Mouse (Mus musculus) myocyte (in vitro differentiated cells): ENCODE data around the gene Rars. TPM values are rescaled to one million over a fixed set of nuclear protein-coding genes. Genes with fewer than 3 reads are reported as not detected.

Experiments used
- H3K27me3 ChIP-seq: one replicate; pipeline ENCODE4 v1.6.1; 2011; ENCODE audit not compliant: control insufficient read depth, insufficient read depth, insufficient read length
- H3K36me3 ChIP-seq: one replicate; pipeline ENCODE4 v1.6.1; 2011; ENCODE audit not compliant: control insufficient read depth, insufficient read depth
- H3K4me2 ChIP-seq: one replicate; pipeline ENCODE4 v1.6.1; 2011; ENCODE audit warnings: low read depth, control low read depth
- H3K4me3 ChIP-seq: one replicate; pipeline ENCODE4 v1.5.1; 2011; ENCODE audit warnings: mild to moderate bottlenecking, control low read depth, moderate library complexity
- H3K79me2 ChIP-seq: one replicate; pipeline ENCODE4 v1.6.1; 2011; ENCODE audit not compliant: control insufficient read depth, insufficient read depth
- H3ac ChIP-seq: one replicate; pipeline ENCODE4 v1.6.1; 2011; ENCODE audit not compliant: control insufficient read depth, insufficient read length
- CEBPB ChIP-seq: IDR thresholded peaks from 2 replicates; pipeline ENCODE4 v1.6.1; 2011; ENCODE audit warnings: mild to moderate bottlenecking, moderate library complexity; ENCODE audit not compliant: poor library complexity, insufficient read depth, severe bottlenecking
- E2F4 ChIP-seq: IDR thresholded peaks from one replicate; pipeline ENCODE4 v1.6.1; 2011; ENCODE audit warnings: mild to moderate bottlenecking, control low read depth, moderate library complexity; ENCODE audit not compliant: insufficient read depth
- MAX ChIP-seq: IDR thresholded peaks from one replicate; pipeline ENCODE4 v1.6.1; 2011; ENCODE audit warnings: low read depth, mild to moderate bottlenecking, control low read depth
- MYOD1 ChIP-seq, 3 experiments: IDR thresholded peaks; one replicate each; pipeline ENCODE4 v1.6.1; 2011; ENCODE audit warnings: control low read depth in 2 of 3, low read depth in 2 of 3, mild to moderate bottlenecking in 2 of 3, moderate library complexity in 1 of 3; ENCODE audit not compliant: insufficient read length in 2 of 3, control insufficient read depth in 1 of 3
- MYOG ChIP-seq, 3 experiments: IDR thresholded peaks; one replicate each; pipeline ENCODE4 v1.6.1; 2011; ENCODE audit warnings: control low read depth in 2 of 3, low read depth in 2 of 3, mild to moderate bottlenecking in 2 of 3; ENCODE audit not compliant: insufficient read length in 2 of 3, control insufficient read depth in 1 of 3, insufficient read depth in 1 of 3
- POLR2A ChIP-seq: IDR thresholded peaks from one replicate; pipeline ENCODE4 v1.6.1; 2011; ENCODE audit warnings: low read depth, mild to moderate bottlenecking, control low read depth, moderate library complexity; ENCODE audit not compliant: insufficient read length
- POLR2AphosphoS2 ChIP-seq: IDR thresholded peaks from one replicate; pipeline ENCODE4 v1.6.1; 2011; ENCODE audit warnings: low read depth, control low read depth; ENCODE audit not compliant: insufficient read length
- REST ChIP-seq: IDR thresholded peaks from one replicate; pipeline ENCODE4 v1.6.1; 2011; ENCODE audit warnings: mild to moderate bottlenecking, control low read depth, moderate library complexity; ENCODE audit not compliant: insufficient read depth, insufficient read length
- SRF ChIP-seq: IDR thresholded peaks from one replicate; pipeline ENCODE4 v1.6.1; 2011; ENCODE audit warnings: low read depth; ENCODE audit not compliant: control insufficient read depth, insufficient read length
- TCF12 ChIP-seq: IDR thresholded peaks from one replicate; pipeline ENCODE4 v1.6.1; 2011; ENCODE audit warnings: mild to moderate bottlenecking, control low read depth; ENCODE audit not compliant: poor library complexity, insufficient read depth, severe bottlenecking
- TCF3 ChIP-seq: IDR thresholded peaks from one replicate; pipeline ENCODE4 v1.6.1; 2011; ENCODE audit warnings: low read depth, control low read depth; ENCODE audit not compliant: insufficient read length
- USF1 ChIP-seq: IDR thresholded peaks from one replicate; pipeline ENCODE4 v1.6.1; 2011; ENCODE audit warnings: low read depth, mild to moderate bottlenecking, control low read depth, moderate library complexity
- polyA plus RNA-seq: library from polyadenylated mRNA; unstranded; fragments of >200 nt; fragmentation: generic; extraction: Trizol; gene quantifications from one replicate; pipeline ENCODE4 v1.2.1, GENCODE M21; 2012; ENCODE audit warnings: missing spikeins

The Rars gene
- polyA plus RNA-seq, 1 experiment = 112 TPM

GRCm38 (mm10) chr11:35827714-35828113, 6.6 kb downstream of the Rars start:
- H3K27me3 ChIP-seq = no peaks in the 10 kb centered on the region
- TF ChIP-seq MYOG (IDR thresholded peaks at IDR 0.05; ENCODE audit: control insufficient read depth in 1 of 3, insufficient read depth in 1 of 3, insufficient read length in 2 of 3, low read depth in 2 of 3) (no peak), USF1 (no peak), E2F4 (no peak), CEBPB (no peak), MAX (no peak), MYOD1 (IDR thresholded peaks at IDR 0.05; ENCODE audit: control insufficient read depth in 1 of 3, insufficient read length in 2 of 3, low read depth in 2 of 3) (no peak)

GRCm38 (mm10) chr11:35816316-35816715, 18.0 kb downstream of the Rars start:
- Histone ChIP-seq H3K4me2 (no peak overlapping the region), H3ac (no peak overlapping the region), H3K27me3 (no peaks in the 10 kb centered on the region), H3K79me2 (no peaks in the 10 kb centered on the region), H3K4me3 (no peak overlapping the region), H3K36me3 (peaks cover 98% of the 10 kb centered on the region)
- peak; percentile 25 for TF ChIP-seq POLR2A
- TF ChIP-seq USF1 = no peak
- TF ChIP-seq E2F4 = no peak
- no peak for TF ChIP-seq MAX
- TF ChIP-seq TCF12 = no peak
- no peak for TF ChIP-seq MYOG (IDR thresholded peaks at IDR 0.05; ENCODE audit: control insufficient read depth in 1 of 3, insufficient read depth in 1 of 3, insufficient read length in 2 of 3, low read depth in 2 of 3)
- no peak for TF ChIP-seq MYOD1 (IDR thresholded peaks at IDR 0.05; ENCODE audit: control insufficient read depth in 1 of 3, insufficient read length in 2 of 3, low read depth in 2 of 3)
- TF ChIP-seq POLR2AphosphoS2 = peak; percentile 57
- no peak for TF ChIP-seq CEBPB
- no peak for TF ChIP-seq TCF3
- no peak for TF ChIP-seq SRF
- no peak for TF ChIP-seq REST

More at GRCm38 (mm10) chr11:35827714-35828113, 6.6 kb downstream of the Rars start:
- Histone ChIP-seq H3K36me3 (peaks cover 77% of the 10 kb centered on the region), H3K79me2 (peaks cover 33% of the 10 kb centered on the region), H3K4me2 (no peak overlapping the region), H3ac (no peak overlapping the region), H3K4me3 (no peak overlapping the region)

GRCm38 (mm10) chr11:35811458-35811857, 22.8 kb downstream of the Rars start:
- no peak overlapping the region for H3K4me3 ChIP-seq
- H3ac ChIP-seq = no peak overlapping the region
- no peaks in the 10 kb centered on the region for H3K79me2 ChIP-seq
- TF ChIP-seq REST = no peak
- no peak for TF ChIP-seq POLR2AphosphoS2
- TF ChIP-seq SRF = no peak
- TF ChIP-seq MYOG (IDR thresholded peaks at IDR 0.05; ENCODE audit: control insufficient read depth in 1 of 3, insufficient read depth in 1 of 3, insufficient read length in 2 of 3, low read depth in 2 of 3) = no peak
- TF ChIP-seq POLR2A = no peak
- TF ChIP-seq MYOD1 (IDR thresholded peaks at IDR 0.05; ENCODE audit: control insufficient read depth in 1 of 3, insufficient read length in 2 of 3, low read depth in 2 of 3) = no peak
- TF ChIP-seq MAX = no peak
- no peak for TF ChIP-seq E2F4
- TF ChIP-seq USF1 = no peak
- no peak for TF ChIP-seq TCF12
- TF ChIP-seq CEBPB = no peak
- TF ChIP-seq TCF3 = no peak
- no peak overlapping the region for H3K4me2 ChIP-seq
- H3K36me3 ChIP-seq = peaks cover 83% of the 10 kb centered on the region
- H3K27me3 ChIP-seq = no peaks in the 10 kb centered on the region

- Histone ChIP-seq H3K27me3 (no peaks in the 10 kb centered on the region), H3K79me2 (no peaks in the 10 kb centered on the region), H3ac (no peak overlapping the region), H3K4me3 (no peak overlapping the region), H3K4me2 (no peak overlapping the region), H3K36me3 (peaks cover 3% of the 10 kb centered on the region)
- TF ChIP-seq MYOG (IDR thresholded peaks at IDR 0.05; ENCODE audit: control insufficient read depth in 1 of 3, insufficient read depth in 1 of 3, insufficient read length in 2 of 3, low read depth in 2 of 3) (no peak), POLR2AphosphoS2 (no peak), TCF12 (no peak), REST (no peak), USF1 (no peak), POLR2A (no peak), MYOD1 (IDR thresholded peaks at IDR 0.05; ENCODE audit: control insufficient read depth in 1 of 3, insufficient read length in 2 of 3, low read depth in 2 of 3) (no peak), SRF (no peak), CEBPB (no peak), E2F4 (no peak), MAX (no peak), TCF3 (no peak)
These were observed 33.0 kb downstream of the Rars start for GRCm38 (mm10) chr11:35801332-35801731.

GRCm38 (mm10) chr11:35798874-35799273, 35.4 kb downstream of the Rars start, which contains the start of gene Fbll1:
Fbll1 (minus strand) TSS chr11:35798884.
- H3K79me2 ChIP-seq = no peaks in the 10 kb centered on the region
- H3K4me3 ChIP-seq = no peak within 1 kb of the TSS
- no peaks in the 10 kb centered on the region for H3K27me3 ChIP-seq
- TF ChIP-seq CEBPB = no peak
- TF ChIP-seq MYOG (IDR thresholded peaks at IDR 0.05; ENCODE audit: control insufficient read depth in 1 of 3, insufficient read depth in 1 of 3, insufficient read length in 2 of 3, low read depth in 2 of 3) = no peak
- TF ChIP-seq REST = peak; percentile 94
- TF ChIP-seq MAX = no peak
- TF ChIP-seq USF1 = no peak
- TF ChIP-seq TCF12 = no peak
- no peak for TF ChIP-seq E2F4
- H3K36me3 ChIP-seq = no peaks in the 10 kb centered on the region
- H3ac ChIP-seq = no peak within 1 kb of the TSS
- H3K4me2 ChIP-seq = no peak within 1 kb of the TSS
